Comparison of ENCODE assay signal across 32 mouse cellular contexts in the genomic region with DNA sequence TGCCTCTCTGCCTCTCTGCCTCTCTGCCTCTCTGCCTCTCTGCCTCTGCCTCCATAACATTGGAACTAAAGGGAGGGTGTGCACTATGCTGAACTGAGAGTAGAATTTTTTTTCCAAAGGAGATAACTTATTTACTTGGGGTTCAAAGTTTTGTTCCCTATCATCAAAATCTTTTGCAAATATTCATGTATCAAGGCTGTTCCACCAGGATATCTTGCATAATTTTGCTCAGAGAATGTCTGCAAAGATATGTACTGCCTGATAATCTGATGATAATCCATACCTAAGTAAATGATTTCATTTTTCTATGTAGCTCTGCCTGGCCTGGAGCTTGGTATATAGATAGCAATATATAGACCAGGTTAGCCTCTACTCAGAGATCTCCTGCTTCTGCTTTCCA. TPM values are rescaled to one million over a fixed set of nuclear protein-coding genes. Genes with fewer than 3 reads are reported as not detected.
"Had no signal": no experiment of that assay in that cellular context is flagged by ENCODE, and none has a peak within 500 bp of the region (broad histone marks: within the 10 kb centered on the region; RNA-seq: fewer than 3 reads in every experiment).

No protein-coding gene starts in this region.

- H3K4me3 ChIP-seq: embryonic facial prominence, embryonic 10.5 days; embryonic facial prominence, embryonic 12.5 days; embryonic facial prominence, embryonic 13.5 days; embryonic facial prominence, embryonic 15.5 days; erythroblast, embryonic 14.5 days; forebrain, embryonic 10.5 days; forebrain, embryonic 12.5 days; forebrain, embryonic 13.5 days; forebrain, embryonic 15.5 days; gastrocnemius, adult 2 months; heart, adult 2 months had no signal

- H3K9me3 ChIP-seq: embryonic facial prominence, embryonic 10.5 days; embryonic facial prominence, embryonic 12.5 days; embryonic facial prominence, embryonic 13.5 days; embryonic facial prominence, embryonic 15.5 days; forebrain, embryonic 10.5 days; forebrain, embryonic 12.5 days; forebrain, embryonic 13.5 days; forebrain, embryonic 15.5 days had no signal

- ATAC-seq: forebrain, embryonic 13.5 days; forebrain, embryonic 14.5 days; forebrain, embryonic 15.5 days; forebrain, embryonic 16.5 days; forebrain, postnatal 0 days had no signal

- H3K27ac ChIP-seq: embryonic facial prominence, embryonic 10.5 days; embryonic facial prominence, embryonic 12.5 days; embryonic facial prominence, embryonic 13.5 days; embryonic facial prominence, embryonic 15.5 days; forebrain, embryonic 10.5 days; forebrain, embryonic 12.5 days; forebrain, embryonic 13.5 days; forebrain, embryonic 15.5 days; gastrocnemius, adult 2 months; heart, adult 2 months had no signal

- H3K4me1 ChIP-seq: embryonic facial prominence, embryonic 10.5 days; embryonic facial prominence, embryonic 12.5 days; embryonic facial prominence, embryonic 13.5 days; embryonic facial prominence, embryonic 15.5 days; forebrain, embryonic 10.5 days; forebrain, embryonic 12.5 days; forebrain, embryonic 13.5 days; forebrain, embryonic 15.5 days had no signal

- DNase-seq: cerebellum, adult 8-10 months; cerebellum, adult 9-10 months; cerebellum, adult 9-11 months; cerebellum, postnatal 10 days; cerebellum, postnatal 14 days; cerebellum, postnatal 25 days; cerebellum, postnatal 36 days; embryo, embryonic 11 days; forebrain, postnatal 0 days; gastrocnemius, adult 2 months; gastrocnemius, postnatal 10 days; gastrocnemius, postnatal 14 days; gastrocnemius, postnatal 25 days; gastrocnemius, postnatal 36 days; heart, adult 18-20 months; heart, adult 2 months had no signal

- H3K4me2 ChIP-seq: embryonic facial prominence, embryonic 12.5 days; embryonic facial prominence, embryonic 13.5 days; embryonic facial prominence, embryonic 15.5 days; forebrain, embryonic 12.5 days; forebrain, embryonic 13.5 days; forebrain, embryonic 15.5 days had no signal

- H3K27me3 ChIP-seq: embryonic facial prominence, embryonic 12.5 days; embryonic facial prominence, embryonic 13.5 days; embryonic facial prominence, embryonic 15.5 days; forebrain, embryonic 12.5 days; forebrain, embryonic 13.5 days; forebrain, embryonic 15.5 days had no signal

- H3K36me3 ChIP-seq: embryonic facial prominence, embryonic 12.5 days had no signal

- H3K9ac ChIP-seq: embryonic facial prominence, embryonic 12.5 days; embryonic facial prominence, embryonic 13.5 days; embryonic facial prominence, embryonic 15.5 days; forebrain, embryonic 12.5 days; forebrain, embryonic 13.5 days; forebrain, embryonic 15.5 days; forebrain, postnatal 0 days had no signal

RNA-seq across cellular contexts. Expression of gene 1700034I23Rik, which starts 36.7 kb away (rescaled TPM):
- total RNA-seq: gastrocnemius, adult 8-10 months; granulocyte monocyte progenitor cell, adult 5-6 weeks had no signal
- polyA plus RNA-seq: embryonic facial prominence, embryonic 11.5 days; embryonic facial prominence, embryonic 14.5 days; erythroblast, embryonic 14.5 days; forebrain, embryonic 11.5 days had no signal
